Mouse (Mus musculus): ENCODE measurements around the gene Gal3st2.
"Not testable (repeated sequence)": the region's sequence is repeated elsewhere in the genome, so short reads cannot be mapped to it uniquely, and the experiment has no call there.

GRCm38 (mm10) chr1:93911877-93912276, 50.8 kb downstream of the Gal3st2 start:
- not testable (repeated sequence) for TF ChIP-seq CTCF, POLR2A (IDR thresholded peaks at IDR 0.05; ENCODE audit: insufficient read depth, low read depth, low read length)
